Mouse (Mus musculus) frontal cortex, postnatal 36 days (tissue): ENCODE data around the gene Tmco5.
A peak's percentile ranks its signal among the peaks of the same experiment; 100 is the strongest.
"Not testable (repeated sequence)": the region's sequence is repeated elsewhere in the genome, so short reads cannot be mapped to it uniquely, and the experiment has no call there.

Experiments used
- DNase-seq, 2 experiments: peaks; one replicate each; pipeline ENCODE4 v3.0.0; 2022; ENCODE audit warnings: low spot score in 2 of 2

Tmco5 gene

DNA sequence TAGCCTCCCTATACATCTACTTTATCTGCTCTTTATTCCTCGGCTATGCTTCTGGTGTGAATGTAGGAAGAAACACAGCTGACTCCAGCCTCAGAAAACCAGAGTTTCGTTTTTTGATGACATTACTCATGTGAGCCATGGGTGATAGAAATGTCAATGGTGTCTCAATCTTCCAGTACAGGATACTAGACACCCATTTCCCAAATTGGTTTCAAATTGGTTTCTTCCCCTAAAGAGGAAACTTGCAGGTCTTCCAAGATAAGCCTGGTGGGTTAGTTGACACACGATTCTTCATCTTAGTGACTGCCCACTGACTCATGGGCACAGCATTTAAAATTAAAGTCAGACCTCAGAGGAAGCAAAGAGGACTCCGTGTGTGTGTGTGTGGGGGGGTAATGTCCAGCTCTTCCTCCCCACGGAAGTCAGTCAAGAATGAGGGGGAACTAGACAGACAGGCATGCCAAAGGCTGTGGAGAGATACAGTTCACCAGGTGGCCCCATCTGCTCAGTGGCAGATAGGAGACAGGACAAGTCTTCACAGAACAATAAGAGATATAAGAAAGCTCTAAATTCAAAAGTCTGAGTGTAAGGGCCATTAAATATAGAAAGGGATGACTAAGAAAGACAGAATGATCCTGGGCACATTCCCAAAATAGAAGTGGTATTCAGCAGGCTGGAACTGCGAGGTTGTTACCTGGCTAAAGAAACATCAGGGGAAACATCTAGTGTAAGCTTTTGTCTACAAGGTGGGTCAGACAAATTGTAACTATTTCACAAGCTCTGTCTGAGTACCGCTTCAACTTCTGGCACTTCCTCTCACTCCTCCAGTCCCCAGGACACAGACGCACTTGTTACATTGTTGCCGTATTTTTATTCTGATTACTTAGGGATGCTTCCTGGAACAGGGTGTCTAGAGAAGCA lies 44.3 kb downstream of the Tmco5 start:
- DNase-seq, result peak in 1 of 2 experiments; percentile 29

DNA sequence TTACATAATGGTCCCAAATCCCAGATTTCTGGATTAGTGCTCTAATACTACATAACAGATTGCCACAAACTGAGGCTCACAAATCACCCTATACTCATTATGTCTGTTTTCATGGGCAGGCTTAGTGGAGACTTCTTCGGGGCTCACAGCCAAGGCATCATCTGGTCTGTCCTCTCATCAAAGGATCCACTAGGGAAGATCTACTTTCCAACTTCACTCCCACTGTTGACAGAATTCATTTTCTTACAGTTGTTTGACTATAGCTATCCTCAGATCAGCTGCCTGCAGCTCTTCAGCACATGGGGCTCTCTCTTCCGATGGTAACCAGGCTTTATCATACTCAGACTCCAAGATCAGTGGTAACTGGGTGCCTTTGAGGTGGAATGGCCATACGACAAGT lies 45.2 kb downstream of the Tmco5 start:
- DNase-seq, result peak in 1 of 2 experiments; percentile 46

DNA sequence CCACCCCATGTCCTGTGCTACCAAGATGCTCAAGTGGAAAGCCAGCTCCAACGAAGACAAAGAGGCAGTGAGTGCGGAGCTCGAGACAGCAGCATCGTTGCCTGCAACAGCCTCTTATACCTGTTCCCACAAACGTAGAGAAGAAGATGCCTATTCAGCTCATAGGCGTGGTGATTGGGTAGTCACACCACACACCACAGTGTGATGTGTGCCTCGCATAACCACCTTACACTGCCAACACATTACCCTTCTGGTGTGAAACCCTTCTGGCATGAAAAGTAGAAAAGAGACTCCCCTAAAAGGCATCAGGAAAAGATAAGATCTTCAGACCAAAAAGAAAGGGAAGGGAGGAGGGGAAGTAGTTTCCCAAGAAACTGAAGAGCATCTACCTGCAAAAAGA lies 45.8 kb downstream of the Tmco5 start:
- DNase-seq, result no peak

DNA sequence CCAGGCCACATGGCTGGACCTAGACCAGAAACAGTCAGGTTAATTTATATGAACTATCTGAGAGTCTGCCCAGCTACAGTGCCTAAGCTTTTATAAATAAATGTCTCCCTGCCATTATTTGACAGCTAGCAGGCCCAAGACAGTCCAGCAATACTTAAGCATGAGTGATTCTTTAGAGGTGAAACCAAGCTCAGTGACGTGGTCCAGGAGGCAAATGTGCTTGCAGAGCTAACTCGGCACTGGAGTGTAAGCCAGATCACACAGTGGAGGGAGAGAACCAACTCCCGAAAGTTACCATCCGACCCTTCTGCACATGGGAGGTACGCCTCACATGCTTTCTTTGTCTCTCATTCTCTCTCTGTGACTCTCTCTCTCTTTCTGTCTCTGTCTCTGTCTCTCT lies 46.7 kb downstream of the Tmco5 start:
- no peak for DNase-seq

DNA sequence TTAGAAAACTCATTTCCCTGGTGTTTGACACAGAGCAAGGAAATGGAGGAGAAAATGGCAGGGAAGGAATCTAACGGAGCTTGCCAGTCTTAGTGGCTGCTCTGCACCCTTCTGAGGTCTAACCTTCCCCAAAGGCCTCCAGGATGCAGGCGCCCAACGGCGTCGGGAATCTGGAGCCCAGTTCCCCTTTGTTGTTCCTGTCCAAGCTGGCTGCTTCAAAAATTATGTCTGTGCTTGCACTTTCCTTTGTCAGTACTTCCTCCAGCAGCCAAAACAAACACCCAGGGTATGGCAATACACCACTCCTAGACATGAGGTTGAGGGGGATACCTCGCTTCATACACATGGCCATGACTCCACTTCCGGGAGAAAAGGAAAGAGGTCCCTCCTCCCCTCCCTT lies 53.7 kb downstream of the Tmco5 start:
- DNase-seq, result no peak

DNA sequence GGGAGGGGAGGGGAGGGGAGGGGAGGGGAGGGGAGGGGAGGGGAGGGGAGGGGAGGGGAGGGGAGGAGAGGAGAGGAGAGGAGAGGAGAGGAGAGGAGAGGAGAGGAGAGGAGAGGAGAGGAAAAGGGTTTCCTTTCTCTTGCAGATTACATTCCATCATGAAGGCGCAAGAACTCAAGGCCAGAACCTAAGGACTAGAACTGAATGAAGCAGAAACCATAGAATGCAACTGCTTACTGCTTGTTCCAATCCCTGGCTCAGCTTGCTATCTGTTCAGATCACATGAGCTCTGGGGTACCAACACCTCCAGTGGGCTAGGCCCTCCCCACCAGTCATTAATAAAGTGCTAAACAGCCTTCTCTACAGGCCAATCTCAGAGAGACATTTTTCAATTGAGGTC lies 55.7 kb downstream of the Tmco5 start:
- DNase-seq, result not testable (repeated sequence)

DNA sequence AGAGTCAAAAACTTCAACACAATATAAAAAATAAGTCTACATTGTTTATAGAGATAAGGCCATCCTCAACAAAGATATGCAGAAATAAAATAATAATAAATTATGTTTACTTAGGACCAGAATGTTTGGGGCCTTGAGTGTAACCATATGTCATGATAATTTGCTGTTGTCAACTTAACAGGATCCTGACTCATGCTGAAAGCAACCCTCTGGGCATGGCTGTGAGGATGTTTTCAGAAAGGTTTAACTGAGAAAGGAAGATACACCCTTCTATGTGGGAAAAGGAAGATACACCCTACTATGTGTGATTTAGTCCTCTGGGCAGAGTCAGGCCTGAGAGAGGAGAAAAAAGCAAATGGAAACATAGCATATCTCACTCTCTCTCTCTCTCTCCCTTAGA lies 56.3 kb downstream of the Tmco5 start:
- no peak for DNase-seq

DNA sequence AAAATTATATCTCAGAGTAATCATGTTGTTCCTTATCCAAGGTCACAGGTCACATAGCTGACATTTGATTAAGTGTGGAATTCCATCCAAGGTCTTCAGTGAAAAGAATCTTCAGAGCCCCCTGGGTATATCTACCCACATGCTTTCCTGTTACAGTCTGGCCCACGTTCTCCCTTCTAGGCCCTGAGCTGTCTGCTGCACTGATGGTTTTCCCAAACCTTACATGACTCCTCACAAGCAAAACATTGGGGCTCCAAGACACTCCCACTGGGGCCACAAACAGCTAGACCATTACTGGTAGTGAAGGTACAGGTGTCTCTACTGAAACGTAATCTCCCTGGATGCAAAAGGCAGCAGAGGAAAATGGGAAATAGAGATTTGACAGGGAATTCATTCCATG lies 57.9 kb downstream of the Tmco5 start:
- no peak for DNase-seq

DNA sequence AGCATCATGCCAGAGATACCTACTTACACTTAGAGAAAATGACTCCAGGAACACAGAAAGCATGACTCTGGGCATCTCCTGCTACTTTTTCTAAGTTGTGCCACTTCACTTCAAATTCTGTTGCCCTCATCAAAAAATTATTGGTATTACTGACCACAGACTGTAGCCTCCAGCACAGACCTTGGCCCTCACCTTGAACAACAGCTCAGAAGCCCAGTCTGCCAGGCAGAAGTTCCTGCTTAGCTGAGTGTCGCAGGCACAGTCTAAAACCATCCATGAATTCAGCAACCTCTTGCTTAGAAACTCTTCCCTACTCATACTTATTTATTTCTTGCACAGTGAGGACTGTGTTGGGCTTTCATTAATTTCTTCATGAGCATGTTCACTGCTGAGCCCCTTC lies 58.7 kb downstream of the Tmco5 start:
- no peak for DNase-seq

DNA sequence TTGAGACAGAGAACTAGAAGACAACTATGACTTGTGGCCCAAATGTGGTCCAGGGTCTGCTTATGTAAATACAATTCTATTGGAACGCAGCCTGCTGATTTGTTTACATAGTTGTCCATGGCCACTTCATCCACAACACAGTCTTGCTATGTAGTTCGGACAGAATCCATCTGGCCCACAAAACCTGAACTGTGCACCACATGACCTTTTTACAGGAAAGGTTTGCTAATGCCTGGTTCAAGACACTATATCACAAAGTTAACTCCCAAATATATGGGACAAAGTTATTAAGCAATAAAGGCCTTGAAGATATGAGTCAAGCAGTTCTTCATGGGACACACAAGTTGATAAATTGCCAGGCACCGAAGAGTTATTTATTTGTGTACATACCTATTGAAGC lies 63.3 kb downstream of the Tmco5 start:
- no peak for DNase-seq
